Mouse (Mus musculus) heart, embryonic 15.5 days (tissue): ENCODE measurements around the gene Slc10a1. TPM values are rescaled to one million over a fixed set of nuclear protein-coding genes. Genes with fewer than 3 reads are reported as not detected.

ENCODE experiments used
- ATAC-seq: fragments of 200-750 bp; cut with Nextera tagmentation; replicated peaks from 2 replicates; pipeline ENCODE4 v1.8.0; 2017; ENCODE audit warnings: low read depth, moderate TSS enrichment; ENCODE audit not compliant: insufficient number of reproducible peaks, insufficient read depth, low FRiP score
- H3K27ac ChIP-seq: fragments of 300-500 bp; sonication (generic); 2 replicates; pipeline ENCODE4 v1.5.1; 2015; ENCODE audit warnings: mild to moderate bottlenecking, inconsistent platforms
- H3K27me3 ChIP-seq: fragments of 300-500 bp; sonication (generic); 2 replicates; pipeline ENCODE4 v1.6.1; 2015; ENCODE audit warnings: inconsistent platforms
- H3K36me3 ChIP-seq: fragments of 300-500 bp; sonication (generic); 2 replicates; pipeline ENCODE4 v1.6.1; 2015; ENCODE audit warnings: mild to moderate bottlenecking, inconsistent platforms
- H3K4me1 ChIP-seq: fragments of 300-500 bp; sonication (generic); replicated peaks from 2 replicates; pipeline ENCODE4 v1.6.1; 2015; ENCODE audit warnings: inconsistent platforms
- H3K4me2 ChIP-seq: fragments of 300-500 bp; sonication (generic); 2 replicates; pipeline ENCODE4 v1.6.1; 2015; ENCODE audit warnings: inconsistent platforms, mild to moderate bottlenecking, moderate library complexity
- H3K4me3 ChIP-seq: fragments of 300-500 bp; sonication (generic); 2 replicates; pipeline ENCODE4 v1.5.1; 2015; ENCODE audit warnings: mild to moderate bottlenecking, inconsistent platforms
- H3K9ac ChIP-seq: fragments of 300-500 bp; sonication (generic); 2 replicates; pipeline ENCODE4 v1.6.1; 2015; ENCODE audit warnings: mild to moderate bottlenecking, inconsistent platforms
- H3K9me3 ChIP-seq: fragments of 300-500 bp; sonication (generic); replicated peaks from 2 replicates; pipeline ENCODE4 v1.6.1; 2016; ENCODE audit warnings: inconsistent platforms
- WGBS: fragments of 180-500 bp; shearing (Covaris S2); methylation state at CpG from one replicate; pipeline ENCODE4 v1.1.7; 2015; ENCODE audit warnings: mixed read lengths; 5-methylcytosine and 5-hydroxymethylcytosine counted together
- polyA plus RNA-seq: library from polyadenylated mRNA; unstranded; fragments of >200 nt; fragmentation: Nextera tagmentation; extraction: Ambion mirVana; gene quantifications from 2 replicates; pipeline ENCODE4 v1.2.1, GENCODE M21; 2015

Gene Slc10a1
- polyA plus RNA-seq, 1 experiment from 2014 or later: 0.64 TPM

GRCm38 (mm10) chr12:80926550-80926949, 42.0 kb downstream of the Slc10a1 start:
- H3K27ac ChIP-seq: no peak overlapping the region
- no peaks in the 10 kb centered on the region for H3K9me3 ChIP-seq
- H3K9ac ChIP-seq: no peak overlapping the region
- H3K27me3 ChIP-seq: no peaks in the 10 kb centered on the region
- no peak overlapping the region for H3K4me2 ChIP-seq
- H3K4me1 ChIP-seq: peaks cover 10% of the 10 kb centered on the region
- H3K36me3 ChIP-seq: no peaks in the 10 kb centered on the region
- no peak for ATAC-seq
- H3K4me3 ChIP-seq: no peak overlapping the region
- WGBS: 59% methylated on average over 4 of the region's 4 CpGs

- 40% methylated on average over 7 of the region's 7 CpGs for WGBS
- no peak for ATAC-seq
- no peak overlapping the region for H3K4me2 ChIP-seq
Measured at GRCm38 (mm10) chr12:80925919-80926318, 42.6 kb downstream of the Slc10a1 start.

GRCm38 (mm10) chr12:80924205-80924604, 44.3 kb downstream of the Slc10a1 start:
- WGBS: 60% methylated on average over 3 of the region's 3 CpGs
- Histone ChIP-seq H3K4me2 (no peak overlapping the region), H3K36me3 (no peaks in the 10 kb centered on the region), H3K9ac (no peak overlapping the region), H3K4me3 (no peak overlapping the region), H3K27ac (no peak overlapping the region), H3K27me3 (no peaks in the 10 kb centered on the region), H3K9me3 (no peaks in the 10 kb centered on the region), H3K4me1 (peaks cover 10% of the 10 kb centered on the region)
- no peak for ATAC-seq

More at GRCm38 (mm10) chr12:80925919-80926318, 42.6 kb downstream of the Slc10a1 start:
- Histone ChIP-seq H3K9ac (no peak overlapping the region), H3K4me3 (no peak overlapping the region), H3K27me3 (no peaks in the 10 kb centered on the region), H3K9me3 (no peaks in the 10 kb centered on the region), H3K27ac (no peak overlapping the region), H3K36me3 (no peaks in the 10 kb centered on the region), H3K4me1 (peaks cover 10% of the 10 kb centered on the region)

- Histone ChIP-seq H3K9ac (no peak overlapping the region), H3K27ac (no peak overlapping the region), H3K27me3 (no peaks in the 10 kb centered on the region), H3K4me1 (peaks cover 10% of the 10 kb centered on the region), H3K9me3 (no peaks in the 10 kb centered on the region), H3K4me2 (no peak overlapping the region), H3K36me3 (no peaks in the 10 kb centered on the region), H3K4me3 (no peak overlapping the region)
- 61% methylated on average over 5 of the region's 5 CpGs for WGBS
- ATAC-seq: no peak
Measured at GRCm38 (mm10) chr12:80923602-80924001, 44.9 kb downstream of the Slc10a1 start.

- Histone ChIP-seq H3K4me3 (no peak overlapping the region), H3K36me3 (no peaks in the 10 kb centered on the region), H3K4me1 (peaks cover 10% of the 10 kb centered on the region), H3K27me3 (no peaks in the 10 kb centered on the region), H3K27ac (no peak overlapping the region), H3K9ac (no peak overlapping the region), H3K4me2 (peak overlapping the region; percentile 45), H3K9me3 (no peaks in the 10 kb centered on the region)
- WGBS: 4% methylated on average over 7 of the region's 7 CpGs
- ATAC-seq: no peak
Measured at GRCm38 (mm10) chr12:80922869-80923268, 45.6 kb downstream of the Slc10a1 start.

- Histone ChIP-seq H3K27me3 (no peaks in the 10 kb centered on the region), H3K27ac (no peak overlapping the region), H3K9ac (no peak overlapping the region), H3K4me3 (no peak overlapping the region), H3K4me2 (no peak overlapping the region), H3K4me1 (peaks cover 10% of the 10 kb centered on the region), H3K36me3 (no peaks in the 10 kb centered on the region), H3K9me3 (no peaks in the 10 kb centered on the region)
- WGBS: 93% methylated on average over 5 of the region's 5 CpGs
- ATAC-seq: no peak
Measured at GRCm38 (mm10) chr12:80921301-80921700, 47.2 kb downstream of the Slc10a1 start.

GRCm38 (mm10) chr12:80917764-80918163, 50.7 kb downstream of the Slc10a1 start:
- no peak for ATAC-seq
- WGBS: 50% methylated on average over 7 of the region's 7 CpGs
- no peaks in the 10 kb centered on the region for H3K9me3 ChIP-seq
- H3K27ac ChIP-seq: no peak overlapping the region
- no peaks in the 10 kb centered on the region for H3K27me3 ChIP-seq
- H3K4me2 ChIP-seq: no peak overlapping the region
- H3K36me3 ChIP-seq: no peaks in the 10 kb centered on the region
- peaks cover under 1% of the 10 kb centered on the region for H3K4me1 ChIP-seq
- H3K9ac ChIP-seq: no peak overlapping the region
- H3K4me3 ChIP-seq: no peak overlapping the region

GRCm38 (mm10) chr12:80909631-80910030, 58.9 kb downstream of the Slc10a1 start:
- Histone ChIP-seq H3K27me3 (no peaks in the 10 kb centered on the region), H3K9me3 (no peaks in the 10 kb centered on the region; the same call in 1 of the 2 replicates), H3K4me2 (no peak overlapping the region), H3K4me3 (no peak overlapping the region), H3K27ac (no peak overlapping the region), H3K9ac (no peak overlapping the region), H3K36me3 (no peaks in the 10 kb centered on the region), H3K4me1 (no peaks in the 10 kb centered on the region)
- 70% methylated on average over 8 of the region's 8 CpGs for WGBS
- no peak for ATAC-seq

Other genes starting within 250 kb of the Slc10a1 start
- gene Ccdc177, start 208.0 kb downstream of the Slc10a1 start, polyA plus RNA-seq: not detected in 2 replicates
- 16.4 and 19.6 TPM in 2 replicates for gene Susd6, start 178.2 kb downstream of the Slc10a1 start, polyA plus RNA-seq
- 332 and 350 TPM in 2 replicates for gene Srsf5, start 23.2 kb downstream of the Slc10a1 start, polyA plus RNA-seq
- 7.0 and 9.1 TPM in 2 replicates for gene Smoc1, start 58.1 kb upstream of the Slc10a1 start, polyA plus RNA-seq